Mouse (Mus musculus) CH12F3 (cell line): ENCODE data around the gene Adamts16.

ENCODE experiments used
- in situ Hi-C: fragments of 300-500 bp; cut with MboI; formaldehyde crosslinking; loops from 2 replicates; pipeline ENCODE4 v1.14.3; 2020; ENCODE audit warnings: low sequenced_read_pairs

Gene Adamts16

GRCm38 (mm10) chr13:70769156-70769555, 72.5 kb downstream of the Adamts16 start:
- in situ Hi-C loops, result no loop called here

GRCm38 (mm10) chr13:70767462-70767861, 74.1 kb downstream of the Adamts16 start:
- in situ Hi-C loops, result no loop called here

- in situ Hi-C loops, result no loop called here
These were observed 76.9 kb downstream of the Adamts16 start for GRCm38 (mm10) chr13:70764682-70765081.

- in situ Hi-C loops, result no loop called here
These were observed 79.0 kb downstream of the Adamts16 start for GRCm38 (mm10) chr13:70762586-70762985.

- in situ Hi-C loops, result no loop called here
These were observed 80.3 kb downstream of the Adamts16 start for GRCm38 (mm10) chr13:70761312-70761711.

- in situ Hi-C loops, result no loop called here
These were observed 81.4 kb downstream of the Adamts16 start for GRCm38 (mm10) chr13:70760186-70760585.

- in situ Hi-C loops, result no loop called here
These were observed 95.2 kb downstream of the Adamts16 start for GRCm38 (mm10) chr13:70746294-70747008.

- in situ Hi-C loops, result no loop called here
These were observed 97.1 kb downstream of the Adamts16 start for GRCm38 (mm10) chr13:70744416-70745038.

- in situ Hi-C loops, result no loop called here
These were observed 98.9 kb downstream of the Adamts16 start for GRCm38 (mm10) chr13:70742693-70743092.

- in situ Hi-C loops, result no loop called here
These were observed 101.0 kb downstream of the Adamts16 start for GRCm38 (mm10) chr13:70740281-70741240.

GRCm38 (mm10) chr13:70738781-70739180, 102.8 kb downstream of the Adamts16 start:
- in situ Hi-C loops, result no loop called here

- in situ Hi-C loops, result no loop called here
These were observed 105.2 kb downstream of the Adamts16 start for GRCm38 (mm10) chr13:70736409-70736808.

- in situ Hi-C loops, result no loop called here
These were observed 107.0 kb downstream of the Adamts16 start for GRCm38 (mm10) chr13:70734640-70735039.

GRCm38 (mm10) chr13:70733911-70734310, 107.7 kb downstream of the Adamts16 start:
- in situ Hi-C loops, result no loop called here

- in situ Hi-C loops, result no loop called here
These were observed 108.4 kb downstream of the Adamts16 start for GRCm38 (mm10) chr13:70733206-70733605.

- in situ Hi-C loops, result no loop called here
These were observed 108.8 kb downstream of the Adamts16 start for GRCm38 (mm10) chr13:70732781-70733180.

GRCm38 (mm10) chr13:70731349-70731748, 110.3 kb downstream of the Adamts16 start:
- in situ Hi-C loops, result no loop called here

- in situ Hi-C loops, result no loop called here
These were observed 111.6 kb downstream of the Adamts16 start for GRCm38 (mm10) chr13:70729996-70730395.

- in situ Hi-C loops, result no loop called here
These were observed 115.4 kb downstream of the Adamts16 start for GRCm38 (mm10) chr13:70726249-70726648.

- in situ Hi-C loops, result no loop called here
These were observed 117.0 kb downstream of the Adamts16 start for GRCm38 (mm10) chr13:70724635-70725034.

- in situ Hi-C loops, result no loop called here
These were observed 117.4 kb downstream of the Adamts16 start for GRCm38 (mm10) chr13:70724108-70724622.
